Mouse (Mus musculus): ENCODE data around the gene Ehd4.

Gene Ehd4

GRCm38 (mm10) chr2:120082416-120082815 is 72.0 kb downstream of the Ehd4 start:
- no peak for DNase-seq (ENCODE audit: low read depth in 2 of 2, low spot score in 2 of 2)

- no peak for DNase-seq (ENCODE audit: low read depth in 2 of 2, low spot score in 2 of 2)
Measured at GRCm38 (mm10) chr2:120076076-120076705, 78.2 kb downstream of the Ehd4 start.

- no peak for DNase-seq (ENCODE audit: low read depth in 2 of 2, low spot score in 2 of 2)
Measured at GRCm38 (mm10) chr2:120074096-120074495, 80.3 kb downstream of the Ehd4 start.

- no peak for DNase-seq (ENCODE audit: low read depth in 2 of 2, low spot score in 2 of 2)
Measured at GRCm38 (mm10) chr2:120069466-120069990, 84.9 kb downstream of the Ehd4 start.

- no peak for DNase-seq (ENCODE audit: low read depth in 2 of 2, low spot score in 2 of 2)
Measured at GRCm38 (mm10) chr2:120068555-120069465, 85.6 kb downstream of the Ehd4 start.

- no peak for DNase-seq (ENCODE audit: low read depth in 2 of 2, low spot score in 2 of 2)
Measured at GRCm38 (mm10) chr2:120066224-120066623, 88.2 kb downstream of the Ehd4 start.

- DNase-seq (ENCODE audit: low read depth in 2 of 2, low spot score in 2 of 2): no peak
Measured at GRCm38 (mm10) chr2:120065243-120065642, 89.2 kb downstream of the Ehd4 start.

- no peak for DNase-seq (ENCODE audit: low read depth in 2 of 2, low spot score in 2 of 2)
Measured at GRCm38 (mm10) chr2:120064639-120065038, 89.8 kb downstream of the Ehd4 start.

GRCm38 (mm10) chr2:120062248-120062647 is 92.2 kb downstream of the Ehd4 start:
- no peak for DNase-seq (ENCODE audit: low read depth in 2 of 2, low spot score in 2 of 2)

- no peak for DNase-seq (ENCODE audit: low read depth in 2 of 2, low spot score in 2 of 2)
Measured at GRCm38 (mm10) chr2:120060651-120061050, 93.8 kb downstream of the Ehd4 start.

- no peak for DNase-seq (ENCODE audit: low read depth in 2 of 2, low spot score in 2 of 2)
Measured at GRCm38 (mm10) chr2:120060190-120060589, 94.2 kb downstream of the Ehd4 start.

GRCm38 (mm10) chr2:120059466-120059865 is 94.9 kb downstream of the Ehd4 start:
- no peak for DNase-seq (ENCODE audit: low read depth in 2 of 2, low spot score in 2 of 2)

GRCm38 (mm10) chr2:120058818-120059217 is 95.6 kb downstream of the Ehd4 start:
- DNase-seq (ENCODE audit: low read depth in 2 of 2, low spot score in 2 of 2): no peak

GRCm38 (mm10) chr2:120055923-120056322 is 98.5 kb downstream of the Ehd4 start:
- DNase-seq (ENCODE audit: low read depth in 2 of 2, low spot score in 2 of 2): no peak

GRCm38 (mm10) chr2:120054771-120055552 is 99.4 kb downstream of the Ehd4 start:
- DNase-seq (ENCODE audit: low read depth in 2 of 2, low spot score in 2 of 2): no peak

GRCm38 (mm10) chr2:120051405-120051804 is 103.0 kb downstream of the Ehd4 start:
- no peak for DNase-seq (ENCODE audit: low read depth in 2 of 2, low spot score in 2 of 2)

GRCm38 (mm10) chr2:120049632-120050274 is 104.7 kb downstream of the Ehd4 start:
- DNase-seq (ENCODE audit: low read depth in 2 of 2, low spot score in 2 of 2): no peak

GRCm38 (mm10) chr2:120048173-120048572 is 106.2 kb downstream of the Ehd4 start:
- DNase-seq (ENCODE audit: low read depth in 2 of 2, low spot score in 2 of 2): no peak

- no peak for DNase-seq (ENCODE audit: low read depth in 2 of 2, low spot score in 2 of 2)
Measured at GRCm38 (mm10) chr2:120046486-120047310, 107.7 kb downstream of the Ehd4 start.

- DNase-seq (ENCODE audit: low read depth in 2 of 2, low spot score in 2 of 2): no peak
Measured at GRCm38 (mm10) chr2:120044676-120045075, 109.7 kb downstream of the Ehd4 start.

Measured in CD8-positive naive resting alpha-beta T cell, adult 2 months (primary cell).